Mouse (Mus musculus): ENCODE data around the gene Slc35b2. TPM values are rescaled to one million over a fixed set of nuclear protein-coding genes. Genes with fewer than 3 reads are reported as not detected.

Slc35b2 gene
- polyA plus RNA-seq (2015; fragmentation: Nextera tagmentation; extraction: Ambion mirVana) = 139 and 142 TPM in 2 replicates

- ATAC-seq (ENCODE audit: insufficient number of reproducible peaks, low FRiP score, low TSS enrichment, low read depth) = peak; percentile 81
- H3K27ac ChIP-seq = peak within 1 kb of the TSS; percentile 88
- peaks cover 38% of the 10 kb centered on the region for H3K4me1 ChIP-seq
- peak within 1 kb of the TSS; percentile 94 for H3K4me3 ChIP-seq
- H3K36me3 ChIP-seq = peaks cover 33% of the 10 kb centered on the region
- peak within 1 kb of the TSS; percentile 93 for H3K4me2 ChIP-seq
- H3K27me3 ChIP-seq = no peaks in the 10 kb centered on the region; the same call in 1 of the 2 replicates
- H3K9ac ChIP-seq = peak within 1 kb of the TSS; percentile 87
- under 1% methylated on average over 56 of the region's 61 CpGs for WGBS
- H3K9me3 ChIP-seq = no peaks in the 10 kb centered on the region
These were observed at the start of gene Slc35b2 for GRCm38 (mm10) chr17:45563655-45564530. Slc35b2 (plus strand) TSS chr17:45563874.

DNA sequence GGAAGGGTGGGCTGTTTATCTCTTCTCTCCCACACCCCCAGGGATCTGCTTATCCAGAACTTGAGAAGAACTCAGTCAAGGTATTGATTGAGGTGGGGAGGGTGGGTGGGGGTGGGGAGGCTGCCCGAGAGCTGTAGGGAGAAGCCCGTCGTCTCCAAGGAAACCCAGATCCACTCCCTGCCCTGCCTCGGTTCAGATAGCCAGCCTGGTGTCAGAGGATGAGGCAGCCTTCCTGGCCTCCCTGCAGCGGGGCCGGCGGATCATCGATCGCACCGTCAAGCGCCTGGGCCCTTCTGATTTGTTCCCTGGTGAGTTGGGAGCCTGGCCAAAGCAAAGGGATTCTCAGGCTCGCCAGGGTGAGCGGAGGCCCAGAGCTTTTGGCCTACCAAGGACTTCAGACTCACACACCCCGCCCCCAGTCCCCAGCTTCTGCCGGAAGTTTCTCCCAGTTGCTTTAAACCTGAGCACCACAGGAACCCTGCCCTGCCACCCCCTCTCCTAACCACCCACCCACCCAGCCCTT, 48.4 kb upstream of the Slc35b2 start:
- H3K4me3 ChIP-seq = no peak overlapping the region
- no peak overlapping the region for H3K27ac ChIP-seq
- H3K4me2 ChIP-seq = no peak overlapping the region
- no peaks in the 10 kb centered on the region for H3K27me3 ChIP-seq
- no peak overlapping the region for H3K9ac ChIP-seq
- H3K9me3 ChIP-seq = no peaks in the 10 kb centered on the region
- H3K4me1 ChIP-seq = no peaks in the 10 kb centered on the region
- ATAC-seq (ENCODE audit: insufficient number of reproducible peaks, low FRiP score, low TSS enrichment, low read depth) = no peak
- WGBS = 61% methylated on average over 15 of the region's 15 CpGs
- H3K36me3 ChIP-seq = peaks cover 37% of the 10 kb centered on the region

GRCm38 (mm10) chr17:45515806-45516205, 47.9 kb upstream of the Slc35b2 start:
- WGBS = 78% methylated on average over 10 of the region's 10 CpGs
- H3K4me2 ChIP-seq = no peak overlapping the region
- no peaks in the 10 kb centered on the region; the same call in 1 of the 2 replicates for H3K4me1 ChIP-seq
- peaks cover 36% of the 10 kb centered on the region for H3K36me3 ChIP-seq
- H3K27me3 ChIP-seq = no peaks in the 10 kb centered on the region
- H3K27ac ChIP-seq = no peak overlapping the region
- H3K4me3 ChIP-seq = no peak overlapping the region
- H3K9me3 ChIP-seq = no peaks in the 10 kb centered on the region
- no peak overlapping the region for H3K9ac ChIP-seq
- no peak for ATAC-seq (ENCODE audit: insufficient number of reproducible peaks, low FRiP score, low TSS enrichment, low read depth)

- Histone ChIP-seq H3K4me3 (no peak overlapping the region), H3K4me1 (no peaks in the 10 kb centered on the region; the same call in 1 of the 2 replicates), H3K9ac (no peak overlapping the region), H3K9me3 (no peaks in the 10 kb centered on the region), H3K36me3 (peaks cover 32% of the 10 kb centered on the region), H3K27me3 (no peaks in the 10 kb centered on the region), H3K27ac (no peak overlapping the region), H3K4me2 (no peak overlapping the region)
- WGBS = 48% methylated on average over 8 of the region's 8 CpGs
- ATAC-seq (ENCODE audit: insufficient number of reproducible peaks, low FRiP score, low TSS enrichment, low read depth) = no peak
These were observed 47.2 kb upstream of the Slc35b2 start for GRCm38 (mm10) chr17:45516488-45516887.

GRCm38 (mm10) chr17:45517135-45517534, 46.5 kb upstream of the Slc35b2 start:
- Histone ChIP-seq H3K4me3 (no peak overlapping the region), H3K9ac (no peak overlapping the region), H3K36me3 (peaks cover 32% of the 10 kb centered on the region), H3K27ac (no peak overlapping the region), H3K27me3 (no peaks in the 10 kb centered on the region), H3K4me2 (no peak overlapping the region), H3K4me1 (no peaks in the 10 kb centered on the region; the same call in 1 of the 2 replicates), H3K9me3 (no peaks in the 10 kb centered on the region)
- 93% methylated on average over 21 of the region's 21 CpGs for WGBS
- no peak for ATAC-seq (ENCODE audit: insufficient number of reproducible peaks, low FRiP score, low TSS enrichment, low read depth)

- peaks cover 32% of the 10 kb centered on the region for H3K36me3 ChIP-seq
- WGBS = 91% methylated on average over 28 of the region's 28 CpGs
- ATAC-seq (ENCODE audit: insufficient number of reproducible peaks, low FRiP score, low TSS enrichment, low read depth) = no peak
These were observed 46.0 kb upstream of the Slc35b2 start for GRCm38 (mm10) chr17:45517549-45518215.

DNA sequence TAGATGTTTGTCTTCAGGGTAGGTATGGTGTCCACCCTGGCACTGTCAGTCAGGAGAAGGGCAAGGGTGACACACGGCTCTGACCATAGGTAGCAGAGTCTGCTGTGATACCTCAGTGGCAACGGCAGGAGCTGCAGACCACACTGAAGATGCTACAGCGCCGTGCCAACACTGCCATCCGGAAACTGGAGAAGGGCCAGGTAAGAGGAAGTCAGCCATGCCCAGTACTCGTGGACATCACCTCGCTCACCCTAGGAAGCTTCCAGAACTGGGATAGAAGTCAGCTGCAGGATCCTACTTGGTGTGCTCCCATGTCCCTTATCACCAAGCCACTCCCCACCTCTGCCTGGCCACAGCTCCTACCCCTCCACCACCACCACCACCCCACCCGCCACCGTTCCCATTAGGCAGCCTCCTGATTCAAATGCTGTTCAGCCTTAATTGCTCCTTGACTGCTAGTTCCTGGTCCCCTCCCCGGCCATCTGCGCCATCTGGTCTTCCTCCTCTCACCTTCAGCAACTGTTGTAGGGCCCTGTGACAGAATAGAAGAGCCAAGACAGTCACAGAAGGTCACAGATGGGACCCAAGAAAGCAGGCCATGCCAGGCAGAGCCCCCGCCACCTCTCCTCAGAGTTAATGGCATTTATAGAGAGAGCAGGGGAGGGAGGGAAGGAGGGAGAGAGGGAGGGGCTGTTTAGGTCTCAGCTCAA, 44.8 kb upstream of the Slc35b2 start:
- Histone ChIP-seq H3K4me2 (no peak overlapping the region), H3K9ac (no peak overlapping the region), H3K27ac (no peak overlapping the region), H3K27me3 (peaks cover 8% of the 10 kb centered on the region; the same call in 1 of the 2 replicates), H3K36me3 (peaks cover 32% of the 10 kb centered on the region), H3K4me3 (no peak overlapping the region), H3K9me3 (no peaks in the 10 kb centered on the region), H3K4me1 (peaks cover 12% of the 10 kb centered on the region)
- no peak for ATAC-seq (ENCODE audit: insufficient number of reproducible peaks, low FRiP score, low TSS enrichment, low read depth)
- WGBS = 75% methylated on average over 12 of the region's 12 CpGs

More at GRCm38 (mm10) chr17:45517549-45518215, 46.0 kb upstream of the Slc35b2 start:
- no peak overlapping the region for H3K4me3 ChIP-seq
- peaks cover 2% of the 10 kb centered on the region for H3K4me1 ChIP-seq
- no peaks in the 10 kb centered on the region for H3K9me3 ChIP-seq
- no peak overlapping the region for H3K4me2 ChIP-seq
- H3K9ac ChIP-seq = no peak overlapping the region
- no peaks in the 10 kb centered on the region for H3K27me3 ChIP-seq
- no peak overlapping the region for H3K27ac ChIP-seq

DNA sequence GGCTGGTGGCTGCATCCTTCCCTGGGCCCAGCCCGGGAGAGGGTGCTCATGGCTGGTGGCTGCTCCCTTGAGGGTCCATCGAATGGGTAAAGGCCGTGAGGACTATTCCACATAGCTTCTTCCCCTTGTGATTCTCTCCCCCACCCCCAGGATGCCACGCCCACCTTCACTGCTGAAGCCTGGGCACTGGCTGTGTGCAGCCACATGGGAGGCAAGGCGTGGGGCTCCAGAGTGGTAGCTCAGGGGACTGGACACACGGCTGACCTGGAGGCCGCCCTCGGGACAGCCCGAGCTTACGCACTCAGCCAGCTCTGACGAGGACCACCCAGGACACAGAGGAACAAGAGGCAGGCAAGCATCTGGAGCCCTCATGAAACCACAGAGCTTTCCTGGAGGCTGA, 43.5 kb upstream of the Slc35b2 start:
- Histone ChIP-seq H3K4me2 (no peak overlapping the region), H3K9ac (no peak overlapping the region), H3K4me1 (peaks cover 12% of the 10 kb centered on the region), H3K36me3 (peaks cover 32% of the 10 kb centered on the region), H3K27me3 (peaks cover 19% of the 10 kb centered on the region; the same call in 1 of the 2 replicates), H3K27ac (no peak overlapping the region), H3K9me3 (no peaks in the 10 kb centered on the region), H3K4me3 (no peak overlapping the region)
- ATAC-seq (ENCODE audit: insufficient number of reproducible peaks, low FRiP score, low TSS enrichment, low read depth) = no peak
- whole genome bisulfite sequencing = 65% methylated on average over 11 of the region's 11 CpGs

DNA sequence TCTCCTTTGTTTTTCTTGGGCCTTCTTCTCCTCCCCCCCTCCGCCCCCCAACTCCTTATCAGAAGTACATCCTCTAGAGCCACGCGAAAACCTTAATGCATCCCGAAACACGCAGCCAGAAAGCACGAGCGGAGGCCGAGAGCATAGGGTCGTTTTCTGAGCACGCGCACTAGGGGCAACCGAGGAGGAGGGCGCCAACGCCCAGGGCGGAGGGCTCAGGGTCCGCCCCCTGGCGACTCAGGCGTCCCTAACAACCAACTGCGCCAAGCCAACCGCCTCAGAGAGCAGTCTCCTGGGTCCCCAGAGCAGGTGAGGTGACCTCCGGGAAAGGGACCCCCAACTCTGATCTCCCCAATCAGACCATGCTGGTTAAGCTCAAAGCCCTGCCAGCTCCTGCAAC, 40.4 kb upstream of the Slc35b2 start, which contains the start of gene Tcte1:
TSS of gene Tcte1 (plus strand) at position 172 of the 400 bp plus-strand sequence.
- Histone ChIP-seq H3K4me2 (peak within 1 kb of the TSS; percentile 60), H3K9ac (peak within 1 kb of the TSS; percentile 28; the same call in 1 of the 2 replicates), H3K36me3 (peaks cover 17% of the 10 kb centered on the region), H3K9me3 (no peaks in the 10 kb centered on the region), H3K27me3 (peaks cover 37% of the 10 kb centered on the region), H3K4me3 (peak within 1 kb of the TSS; percentile 33), H3K27ac (no peak within 1 kb of the TSS), H3K4me1 (peaks cover 14% of the 10 kb centered on the region)
- ATAC-seq (ENCODE audit: insufficient number of reproducible peaks, low FRiP score, low TSS enrichment, low read depth) = 0 out of 2 replicates have a peak, but pooled peaks have one; percentile 31
- under 1% methylated on average over 20 of the region's 21 CpGs for WGBS

DNA sequence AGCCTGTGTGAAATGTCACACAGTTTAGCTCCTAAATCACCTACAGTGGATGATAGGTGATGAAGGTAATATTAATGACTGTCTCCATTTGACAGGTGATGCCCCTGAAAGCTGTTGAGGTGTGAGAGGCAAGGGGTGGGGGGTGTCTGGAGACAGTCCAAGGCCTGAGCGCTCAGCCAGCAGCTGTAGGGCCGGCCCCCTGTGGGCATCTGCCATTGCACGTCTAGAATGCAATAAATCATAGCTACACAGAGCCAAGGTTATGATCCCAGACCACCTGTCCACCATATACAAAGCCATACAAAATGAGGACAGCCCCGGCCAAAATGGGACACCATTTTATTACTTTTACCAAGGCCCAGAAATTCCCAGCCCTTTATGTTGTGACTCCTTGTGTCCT, 38.7 kb upstream of the Slc35b2 start:
- Histone ChIP-seq H3K27me3 (peaks cover 47% of the 10 kb centered on the region), H3K9me3 (no peaks in the 10 kb centered on the region), H3K4me3 (no peak overlapping the region), H3K4me2 (no peak overlapping the region), H3K4me1 (peaks cover 14% of the 10 kb centered on the region), H3K27ac (no peak overlapping the region), H3K36me3 (peaks cover 7% of the 10 kb centered on the region), H3K9ac (no peak overlapping the region)
- WGBS = 38% methylated on average over 4 of the region's 4 CpGs
- no peak for ATAC-seq (ENCODE audit: insufficient number of reproducible peaks, low FRiP score, low TSS enrichment, low read depth)

GRCm38 (mm10) chr17:45526571-45526970, 37.1 kb upstream of the Slc35b2 start:
- H3K4me3 ChIP-seq = no peak overlapping the region
- H3K27me3 ChIP-seq = peaks cover 62% of the 10 kb centered on the region
- no peak overlapping the region for H3K9ac ChIP-seq
- peaks cover 14% of the 10 kb centered on the region for H3K4me1 ChIP-seq
- 21% methylated on average over 5 of the region's 5 CpGs for WGBS
- H3K9me3 ChIP-seq = no peaks in the 10 kb centered on the region
- H3K36me3 ChIP-seq = no peaks in the 10 kb centered on the region
- no peak overlapping the region for H3K27ac ChIP-seq
- no peak overlapping the region for H3K4me2 ChIP-seq
- ATAC-seq (ENCODE audit: insufficient number of reproducible peaks, low FRiP score, low TSS enrichment, low read depth) = no peak

Measured in limb, embryonic 15.5 days (tissue).